Mouse (Mus musculus) adipose tissue, adult 10 weeks (tissue): ENCODE measurements around the gene Olfr1164. TPM values are rescaled to one million over a fixed set of nuclear protein-coding genes. Genes with fewer than 3 reads are reported as not detected.

Source experiments
- polyA plus RNA-seq: library from polyadenylated mRNA; stranded (reverse); fragments of 350-450 nt; fragmentation: Illumina TruSeq; extraction: RNeasy Lipid Tissue Mini Kit (QIAGEN cat#74804); gene quantifications from one replicate; pipeline ENCODE4 v1.2.3, GENCODE M21; 2014; ENCODE audit warnings: low read depth, low replicate concordance

Olfr1164 gene
- polyA plus RNA-seq, result not detected

GRCm38 (mm10) chr2:88093866-88094265 is at the start of gene Olfr1164:
Olfr1164 (minus strand) TSS chr2:88093966.

GRCm38 (mm10) chr2:88128172-88128571 is 34.4 kb upstream of the Olfr1164 start, which contains the start of gene Olfr1166:
Olfr1166 (minus strand) TSS chr2:88128272.

GRCm38 (mm10) chr2:88071730-88072129 is 22.0 kb downstream of the Olfr1164 start, which contains the start of gene Olfr1163:
Olfr1163 (minus strand) TSS chr2:88071830.

GRCm38 (mm10) chr2:88051029-88051428 is 42.7 kb downstream of the Olfr1164 start, which contains the start of gene Olfr1162:
Olfr1162 (minus strand) TSS chr2:88051129.

Other genes with a start within 250 kb of the Olfr1164 start
- gene Olfr1150-ps1, start 250.0 kb downstream of the Olfr1164 start, polyA plus RNA-seq, result not detected
- gene Olfr1151, start 238.1 kb downstream of the Olfr1164 start, polyA plus RNA-seq, result not detected
- gene Olfr1152, start 227.5 kb downstream of the Olfr1164 start, polyA plus RNA-seq, result not detected
- gene Olfr1153, start 199.0 kb downstream of the Olfr1164 start, polyA plus RNA-seq, result not detected
- gene Olfr1154, start 188.8 kb downstream of the Olfr1164 start, polyA plus RNA-seq, result not detected
- not detected for gene Olfr1155, start 148.8 kb downstream of the Olfr1164 start, polyA plus RNA-seq
- gene Olfr1156, start 140.9 kb downstream of the Olfr1164 start, polyA plus RNA-seq, result not detected
- not detected for gene Olfr1157, start 125.7 kb downstream of the Olfr1164 start, polyA plus RNA-seq
- not detected for gene Olfr74, start 119.3 kb downstream of the Olfr1164 start, polyA plus RNA-seq
- gene Olfr1158, start 103.9 kb downstream of the Olfr1164 start, polyA plus RNA-seq, result not detected
- gene Olfr1160, start 85.7 kb downstream of the Olfr1164 start, polyA plus RNA-seq, result not detected
- not detected for gene Olfr1161, start 71.2 kb downstream of the Olfr1164 start, polyA plus RNA-seq
- gene Olfr73, start 56.3 kb downstream of the Olfr1164 start, polyA plus RNA-seq, result not detected
- not detected for gene Olfr1162, start 42.8 kb downstream of the Olfr1164 start, polyA plus RNA-seq
- not detected for gene Olfr1163, start 22.1 kb downstream of the Olfr1164 start, polyA plus RNA-seq
- not detected for gene Olfr1166, start 34.3 kb upstream of the Olfr1164 start, polyA plus RNA-seq
- gene Olfr1167, start 61.2 kb upstream of the Olfr1164 start, polyA plus RNA-seq, result not detected
- not detected for gene Olfr1168, start 87.9 kb upstream of the Olfr1164 start, polyA plus RNA-seq
- not detected for gene Olfr1170, start 134.4 kb upstream of the Olfr1164 start, polyA plus RNA-seq
- gene Olfr1173, start 185.9 kb upstream of the Olfr1164 start, polyA plus RNA-seq, result not detected
- not detected for gene Olfr1174-ps, start 221.2 kb upstream of the Olfr1164 start, polyA plus RNA-seq
- not detected for gene Olfr1175-ps, start 233.2 kb upstream of the Olfr1164 start, polyA plus RNA-seq
- not detected for gene Olfr1176, start 242.8 kb upstream of the Olfr1164 start, polyA plus RNA-seq